Mouse (Mus musculus) limb, embryonic 10.5 days (tissue): ENCODE data around the gene Tmem117. TPM values are rescaled to one million over a fixed set of nuclear protein-coding genes. Genes with fewer than 3 reads are reported as not detected.

Source experiments
- DNase-seq: peaks from one replicate; pipeline ENCODE4 v3.0.0-alpha.2; 2017; ENCODE audit warnings: low spot score
- H3K27ac ChIP-seq: fragments of 300-500 bp; sonication (generic); 2 replicates; pipeline ENCODE4 v1.5.1; 2016; ENCODE audit warnings: mild to moderate bottlenecking
- H3K27me3 ChIP-seq: fragments of 300-500 bp; sonication (generic); 2 replicates; pipeline ENCODE4 v1.6.1; 2016; ENCODE audit warnings: low read depth, mild to moderate bottlenecking; ENCODE audit not compliant: poor library complexity, severe bottlenecking
- H3K36me3 ChIP-seq: fragments of 300-500 bp; sonication (generic); 2 replicates; pipeline ENCODE4 v1.6.1; 2016; ENCODE audit warnings: mild to moderate bottlenecking, moderate library complexity
- H3K4me1 ChIP-seq: fragments of 300-500 bp; sonication (generic); 2 replicates; pipeline ENCODE4 v1.6.1; 2016
- H3K4me3 ChIP-seq: fragments of 300-500 bp; sonication (generic); 2 replicates; pipeline ENCODE4 v1.5.1; 2016; ENCODE audit warnings: mild to moderate bottlenecking, moderate library complexity
- H3K9me3 ChIP-seq: fragments of 300-500 bp; sonication (generic); replicated peaks from 2 replicates; pipeline ENCODE4 v1.6.1; 2016; ENCODE audit warnings: mild to moderate bottlenecking
- WGBS: fragments of 180-500 bp; shearing (Covaris S2); methylation state at CpG from one replicate; pipeline ENCODE4 v1.1.7; 2016; 5-methylcytosine and 5-hydroxymethylcytosine counted together
- polyA plus RNA-seq: library from polyadenylated mRNA; unstranded; fragments of >200 nt; fragmentation: Nextera tagmentation; extraction: Ambion mirVana; gene quantifications from 2 replicates; pipeline ENCODE4 v1.2.1, GENCODE M21; 2016

Gene Tmem117
- polyA plus RNA-seq, 1 experiment from 2014 or later, result 0.99 TPM

GRCm38 (mm10) chr15:94893201-94893600, 264.2 kb downstream of the Tmem117 start:
- Histone ChIP-seq H3K27me3 (no peaks in the 10 kb centered on the region), H3K4me1 (no peaks in the 10 kb centered on the region), H3K4me3 (no peak overlapping the region), H3K27ac (no peak overlapping the region), H3K36me3 (no peaks in the 10 kb centered on the region), H3K9me3 (no peaks in the 10 kb centered on the region)
- 92% methylated on average over 1 of the region's 1 CpGs for WGBS
- no peak for DNase-seq

DNA sequence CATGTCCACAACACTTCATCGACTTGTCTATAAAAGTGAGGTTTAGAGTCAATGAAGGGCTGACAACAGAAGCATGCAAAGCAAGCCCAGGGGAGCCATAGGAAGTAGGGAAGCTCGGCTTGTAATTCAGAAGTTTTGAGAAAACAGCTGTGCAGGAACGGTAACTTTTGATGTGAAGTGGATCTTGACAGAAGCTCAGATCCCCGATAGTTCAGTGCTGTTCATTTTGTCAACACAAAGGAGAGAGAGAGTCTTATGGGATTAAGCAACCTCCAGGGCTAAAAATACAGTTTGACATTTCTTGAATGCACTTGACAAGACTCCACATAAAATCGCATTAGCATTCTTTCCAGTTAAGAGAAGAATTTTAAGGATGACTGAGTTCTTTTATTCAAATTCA, 265.1 kb downstream of the Tmem117 start:
- Histone ChIP-seq H3K36me3 (no peaks in the 10 kb centered on the region), H3K4me1 (no peaks in the 10 kb centered on the region), H3K27ac (no peak overlapping the region), H3K9me3 (no peaks in the 10 kb centered on the region), H3K27me3 (no peaks in the 10 kb centered on the region), H3K4me3 (no peak overlapping the region)
- WGBS, result 84% methylated on average over 5 of the region's 5 CpGs
- DNase-seq, result no peak

- Histone ChIP-seq H3K9me3 (no peaks in the 10 kb centered on the region), H3K4me3 (no peak overlapping the region), H3K27me3 (no peaks in the 10 kb centered on the region), H3K27ac (no peak overlapping the region), H3K4me1 (no peaks in the 10 kb centered on the region), H3K36me3 (no peaks in the 10 kb centered on the region)
- WGBS, result 96% methylated on average over 11 of the region's 11 CpGs
- no peak for DNase-seq
These were observed 266.6 kb downstream of the Tmem117 start for GRCm38 (mm10) chr15:94895681-94896080.

- Histone ChIP-seq H3K4me1 (peaks cover 12% of the 10 kb centered on the region), H3K9me3 (no peaks in the 10 kb centered on the region), H3K36me3 (no peaks in the 10 kb centered on the region), H3K27me3 (no peaks in the 10 kb centered on the region), H3K4me3 (no peak overlapping the region), H3K27ac (no peak overlapping the region)
- 100% methylated on average over 1 of the region's 1 CpGs for WGBS
- DNase-seq, result no peak
These were observed 274.2 kb downstream of the Tmem117 start for GRCm38 (mm10) chr15:94903188-94903587.

- WGBS, result 32% methylated on average over 11 of the region's 11 CpGs
These were observed 275.8 kb downstream of the Tmem117 start for GRCm38 (mm10) chr15:94904672-94905407.

GRCm38 (mm10) chr15:94921672-94922071, 292.6 kb downstream of the Tmem117 start:
- 41% methylated on average over 1 of the region's 1 CpGs for WGBS
- no peaks in the 10 kb centered on the region for H3K9me3 ChIP-seq
- H3K4me3 ChIP-seq, result no peak overlapping the region
- H3K4me1 ChIP-seq, result no peaks in the 10 kb centered on the region
- H3K36me3 ChIP-seq, result no peaks in the 10 kb centered on the region
- no peak for DNase-seq
- no peaks in the 10 kb centered on the region for H3K27me3 ChIP-seq
- H3K27ac ChIP-seq, result no peak overlapping the region

More at GRCm38 (mm10) chr15:94904672-94905407, 275.8 kb downstream of the Tmem117 start:
- Histone ChIP-seq H3K9me3 (no peaks in the 10 kb centered on the region), H3K27me3 (no peaks in the 10 kb centered on the region), H3K27ac (no peak overlapping the region), H3K4me1 (peaks cover 12% of the 10 kb centered on the region), H3K4me3 (no peak overlapping the region), H3K36me3 (no peaks in the 10 kb centered on the region)
- DNase-seq, result no peak

DNA sequence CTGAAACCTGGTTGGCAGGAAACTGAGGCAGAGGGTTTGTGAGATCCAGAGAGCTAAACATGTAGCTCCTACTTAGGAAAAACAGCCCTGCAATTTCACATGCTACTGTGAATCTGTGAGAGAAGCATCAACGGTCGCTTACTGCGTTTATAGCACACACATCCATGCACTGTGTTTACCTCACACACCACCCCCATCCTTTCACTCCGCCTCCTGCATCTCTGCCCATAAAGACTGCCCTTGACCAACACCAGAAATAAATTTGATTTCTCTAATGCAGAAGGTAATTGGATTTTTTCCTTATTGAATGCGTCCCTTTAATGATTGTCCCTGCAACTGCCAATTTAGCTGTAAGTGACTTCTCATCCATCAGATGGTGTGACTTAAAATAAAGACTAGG, 299.0 kb downstream of the Tmem117 start:
- H3K4me1 ChIP-seq, result no peaks in the 10 kb centered on the region
- no peaks in the 10 kb centered on the region for H3K36me3 ChIP-seq
- 78% methylated on average over 5 of the region's 5 CpGs for WGBS
- no peak overlapping the region for H3K4me3 ChIP-seq
- no peaks in the 10 kb centered on the region for H3K9me3 ChIP-seq
- no peak for DNase-seq
- H3K27ac ChIP-seq, result no peak overlapping the region
- no peaks in the 10 kb centered on the region for H3K27me3 ChIP-seq

DNA sequence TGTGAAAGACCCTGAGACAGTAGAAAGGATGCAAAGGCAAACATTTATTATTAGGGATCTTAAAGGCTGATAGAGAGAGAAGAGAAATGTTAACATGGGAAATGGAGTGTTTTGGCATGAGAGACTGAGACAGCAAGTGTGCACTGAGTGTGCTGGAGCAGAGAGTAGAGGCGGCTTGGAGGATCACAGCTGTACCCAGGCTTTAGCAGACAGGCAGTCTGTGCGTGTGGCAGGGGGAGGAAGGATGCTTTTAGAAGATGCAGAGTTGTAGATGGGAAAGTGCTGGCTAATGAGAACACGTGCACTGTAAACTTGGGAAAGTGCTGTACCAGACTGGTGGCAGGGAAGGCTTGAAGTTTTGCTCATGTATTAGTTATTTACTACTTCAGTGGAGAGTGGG, 301.7 kb downstream of the Tmem117 start:
- Histone ChIP-seq H3K9me3 (no peaks in the 10 kb centered on the region), H3K27ac (no peak overlapping the region), H3K36me3 (no peaks in the 10 kb centered on the region), H3K4me1 (no peaks in the 10 kb centered on the region), H3K4me3 (no peak overlapping the region), H3K27me3 (no peaks in the 10 kb centered on the region)
- WGBS, result 62% methylated on average over 3 of the region's 3 CpGs
- DNase-seq, result no peak

GRCm38 (mm10) chr15:94933044-94933443, 304.0 kb downstream of the Tmem117 start:
- no peak for DNase-seq
- no peaks in the 10 kb centered on the region for H3K36me3 ChIP-seq
- no peak overlapping the region for H3K27ac ChIP-seq
- no peak overlapping the region for H3K4me3 ChIP-seq
- no peaks in the 10 kb centered on the region for H3K4me1 ChIP-seq
- no peaks in the 10 kb centered on the region for H3K27me3 ChIP-seq
- no peaks in the 10 kb centered on the region for H3K9me3 ChIP-seq
- WGBS, result 86% methylated on average over 4 of the region's 4 CpGs

GRCm38 (mm10) chr15:94933480-94933879, 304.4 kb downstream of the Tmem117 start:
- H3K27me3 ChIP-seq, result no peaks in the 10 kb centered on the region

GRCm38 (mm10) chr15:94941954-94942353, 312.9 kb downstream of the Tmem117 start:
- no peak for DNase-seq
- Histone ChIP-seq H3K27ac (no peak overlapping the region), H3K36me3 (no peaks in the 10 kb centered on the region), H3K27me3 (no peaks in the 10 kb centered on the region), H3K4me1 (peaks cover 7% of the 10 kb centered on the region), H3K4me3 (no peak overlapping the region), H3K9me3 (no peaks in the 10 kb centered on the region)
- 91% methylated on average over 3 of the region's 3 CpGs for WGBS

More at GRCm38 (mm10) chr15:94933480-94933879, 304.4 kb downstream of the Tmem117 start:
- Histone ChIP-seq H3K4me3 (no peak overlapping the region), H3K27ac (no peak overlapping the region), H3K9me3 (no peaks in the 10 kb centered on the region), H3K36me3 (no peaks in the 10 kb centered on the region), H3K4me1 (no peaks in the 10 kb centered on the region)
- DNase-seq, result no peak
- WGBS, result 79% methylated on average over 3 of the region's 3 CpGs

DNA sequence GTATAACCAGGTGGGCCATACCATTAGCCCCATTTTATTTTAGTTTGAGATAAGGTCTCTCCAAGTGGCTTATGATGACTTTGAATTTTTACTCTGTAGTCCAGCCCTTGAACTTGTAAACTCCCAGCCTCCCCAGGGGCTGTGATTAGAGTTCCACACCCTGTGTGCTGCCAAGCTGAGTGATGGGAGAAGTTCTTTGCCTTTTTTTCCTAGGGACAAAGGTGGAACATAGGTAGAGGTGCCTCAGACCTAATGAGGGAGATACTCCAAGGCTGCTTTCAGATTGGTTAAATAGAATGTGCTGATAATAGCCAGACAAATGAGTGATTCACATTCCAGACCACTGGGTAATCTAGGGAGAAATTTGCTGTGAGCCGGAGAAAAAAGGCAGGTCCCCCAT, 313.4 kb downstream of the Tmem117 start:
- 66% methylated on average over 1 of the region's 1 CpGs for WGBS
- Histone ChIP-seq H3K27ac (no peak overlapping the region), H3K4me1 (peaks cover 7% of the 10 kb centered on the region), H3K27me3 (no peaks in the 10 kb centered on the region), H3K9me3 (no peaks in the 10 kb centered on the region), H3K36me3 (no peaks in the 10 kb centered on the region), H3K4me3 (no peak overlapping the region)
- DNase-seq, result no peak

DNA sequence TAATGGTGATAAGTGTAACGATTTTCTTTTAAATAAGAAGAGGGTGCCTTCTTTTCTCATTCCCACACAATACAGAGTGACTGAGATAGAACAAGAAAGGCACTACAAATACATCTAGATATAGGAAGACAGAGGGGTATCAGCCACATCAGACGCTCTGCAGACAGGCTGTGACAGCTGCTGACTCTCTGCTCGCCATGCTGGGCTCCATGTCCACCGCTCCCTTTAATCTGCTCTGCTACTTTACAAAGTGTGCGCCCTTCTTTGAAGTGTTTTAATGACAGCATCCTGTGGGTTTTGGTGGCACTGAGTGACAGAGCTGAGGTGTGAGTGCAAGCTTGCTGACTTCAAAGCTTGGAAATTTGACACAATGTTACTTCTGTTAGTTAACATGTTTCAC, 314.9 kb downstream of the Tmem117 start:
- no peak overlapping the region for H3K27ac ChIP-seq
- H3K4me1 ChIP-seq, result peaks cover 7% of the 10 kb centered on the region
- no peaks in the 10 kb centered on the region for H3K36me3 ChIP-seq
- 32% methylated on average over 5 of the region's 5 CpGs for WGBS
- no peaks in the 10 kb centered on the region for H3K27me3 ChIP-seq
- no peak for DNase-seq
- H3K9me3 ChIP-seq, result no peaks in the 10 kb centered on the region
- H3K4me3 ChIP-seq, result no peak overlapping the region
